Mouse (Mus musculus) intestine, embryonic 16.5 days (tissue): ENCODE data around the gene Tmed1. TPM values are rescaled to one million over a fixed set of nuclear protein-coding genes. Genes with fewer than 3 reads are reported as not detected.
"Not testable (repeated sequence)": the region's sequence is repeated elsewhere in the genome, so short reads cannot be mapped to it uniquely, and the experiment has no call there.

Experiments used
- ATAC-seq: fragments of 200-750 bp; cut with Nextera tagmentation; 2 replicates; pipeline ENCODE4 v1.8.0; 2017; ENCODE audit warnings: moderate TSS enrichment, moderate library complexity
- H3K27ac ChIP-seq: fragments of 300-500 bp; sonication (generic); 2 replicates; pipeline ENCODE4 v1.5.1; 2014; ENCODE audit warnings: mild to moderate bottlenecking, low read length
- H3K27me3 ChIP-seq: fragments of 300-500 bp; sonication (generic); replicated peaks from 2 replicates; pipeline ENCODE4 v1.6.1; 2014; ENCODE audit warnings: low read length, control low read depth, mixed read lengths; ENCODE audit not compliant: control insufficient read depth, insufficient read depth
- H3K36me3 ChIP-seq: fragments of 300-500 bp; sonication (generic); 2 replicates; pipeline ENCODE4 v1.6.1; 2014; ENCODE audit warnings: low read length, control low read depth; ENCODE audit not compliant: control insufficient read depth, insufficient read depth
- H3K4me1 ChIP-seq: fragments of 300-500 bp; sonication (generic); 2 replicates; pipeline ENCODE4 v1.6.1; 2014; ENCODE audit warnings: low read length, control low read depth, mixed read lengths; ENCODE audit not compliant: control insufficient read depth, insufficient read depth
- H3K4me2 ChIP-seq: fragments of 300-500 bp; sonication (generic); 2 replicates; pipeline ENCODE4 v1.6.1; 2014; ENCODE audit warnings: low read depth, low read length, control low read depth
- H3K4me3 ChIP-seq: fragments of 300-500 bp; sonication (generic); 2 replicates; pipeline ENCODE4 v1.5.1; 2014; ENCODE audit warnings: mild to moderate bottlenecking, low read length
- H3K9ac ChIP-seq: fragments of 300-500 bp; sonication (generic); 2 replicates; pipeline ENCODE4 v1.6.1; 2014; ENCODE audit warnings: low read depth, low read length
- H3K9me3 ChIP-seq: fragments of 300-500 bp; sonication (generic); 2 replicates; pipeline ENCODE4 v1.6.1; 2016; ENCODE audit warnings: low read length, control low read depth; ENCODE audit not compliant: control insufficient read depth
- WGBS: fragments of 180-500 bp; shearing (Covaris S2); extraction: QIAGEN DNeasy Blood & Tissue Kit; methylation state at CpG from one replicate; pipeline ENCODE4 v1.1.7; 2014; 5-methylcytosine and 5-hydroxymethylcytosine counted together
- polyA plus RNA-seq: library from polyadenylated mRNA; unstranded; fragments of >200 nt; fragmentation: Nextera tagmentation; extraction: Ambion mirVana; gene quantifications from 2 replicates; pipeline ENCODE4 v1.2.1, GENCODE M21; 2015

Gene Tmed1
- polyA plus RNA-seq, 1 experiment from 2014 or later: 79.7 TPM

DNA sequence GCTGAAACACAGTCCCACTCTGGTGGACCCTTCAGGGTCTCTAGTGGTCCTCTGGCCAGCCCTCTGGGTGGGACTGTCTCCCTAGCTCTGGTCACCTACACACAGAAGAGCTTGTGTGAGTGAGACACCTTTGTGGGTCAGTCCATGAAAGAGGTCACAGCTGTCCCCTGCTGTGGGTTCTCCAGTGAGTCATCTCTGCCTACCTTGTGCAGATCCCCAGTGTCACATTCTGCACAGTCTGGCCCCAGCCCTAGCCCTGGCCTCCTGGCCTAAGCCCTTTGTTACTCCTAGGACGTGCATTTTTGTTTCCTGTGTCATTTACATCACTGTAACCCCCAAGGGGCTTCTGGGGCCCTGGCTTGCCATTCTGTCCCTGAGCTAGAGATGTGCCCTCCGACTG lies 16.1 kb downstream of the Tmed1 start:
- H3K27ac ChIP-seq: no peak overlapping the region
- peaks cover 5% of the 10 kb centered on the region; the same call in 1 of the 2 replicates for H3K36me3 ChIP-seq
- H3K9me3 ChIP-seq: no peaks in the 10 kb centered on the region
- 68% methylated on average over 2 of the region's 2 CpGs for WGBS
- H3K4me1 ChIP-seq: no peaks in the 10 kb centered on the region
- no peak for ATAC-seq
- no peaks in the 10 kb centered on the region for H3K27me3 ChIP-seq
- H3K4me2 ChIP-seq: no peak overlapping the region
- no peak overlapping the region for H3K9ac ChIP-seq
- no peak overlapping the region for H3K4me3 ChIP-seq

DNA sequence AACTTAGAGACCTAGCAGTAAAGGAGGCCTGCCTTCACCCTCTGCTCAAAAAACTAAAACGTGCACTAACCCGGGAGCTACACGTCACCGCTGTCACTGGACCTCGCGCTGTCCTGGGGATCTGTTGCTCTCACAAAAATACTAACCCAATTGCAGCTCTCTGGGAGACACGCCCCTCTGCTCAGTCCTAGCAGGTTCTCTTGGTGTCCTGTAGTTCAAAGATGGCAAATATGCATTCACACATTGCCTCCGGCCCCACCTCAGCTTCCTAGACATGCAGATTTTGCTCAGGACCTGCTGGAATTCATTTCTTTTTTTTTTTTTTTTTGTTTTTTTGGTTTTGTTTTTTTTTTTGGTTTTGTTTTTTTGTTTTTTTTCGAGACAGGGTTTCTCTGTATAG lies 19.4 kb downstream of the Tmed1 start:
- no peak overlapping the region for H3K4me2 ChIP-seq
- H3K9ac ChIP-seq: no peak overlapping the region
- 90% methylated on average over 9 of the region's 9 CpGs for WGBS
- H3K4me3 ChIP-seq: no peak overlapping the region
- no peaks in the 10 kb centered on the region for H3K9me3 ChIP-seq
- no peak for ATAC-seq
- no peaks in the 10 kb centered on the region for H3K27me3 ChIP-seq
- peaks cover 13% of the 10 kb centered on the region; the same call in 1 of the 2 replicates for H3K36me3 ChIP-seq
- no peaks in the 10 kb centered on the region for H3K4me1 ChIP-seq
- H3K27ac ChIP-seq: no peak overlapping the region

DNA sequence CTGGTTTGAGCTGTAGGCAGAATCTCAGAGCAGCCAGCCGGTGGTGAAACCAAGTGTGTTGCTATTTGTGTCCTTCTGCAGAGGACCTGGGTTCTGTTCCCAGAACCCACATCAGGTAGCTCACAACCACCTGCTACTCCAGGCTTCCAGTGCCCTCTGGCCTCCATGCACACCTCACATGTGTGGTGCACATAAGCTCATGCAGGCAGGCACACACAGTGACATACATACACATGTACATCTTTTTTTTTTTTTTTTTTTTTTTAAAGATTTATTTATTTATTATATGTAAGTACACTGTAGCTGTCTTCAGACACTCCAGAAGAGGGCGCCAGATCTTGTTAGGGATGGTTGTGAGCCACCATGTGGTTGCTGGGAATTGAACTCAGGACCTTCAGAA lies 21.8 kb downstream of the Tmed1 start:
- H3K27ac ChIP-seq, H3K4me1 ChIP-seq, H3K4me2 ChIP-seq, H3K27me3 ChIP-seq, H3K9ac ChIP-seq, ATAC-seq, H3K9me3 ChIP-seq, H3K4me3 ChIP-seq: not testable (repeated sequence)
- peaks cover 15% of the 10 kb centered on the region; the same call in 1 of the 2 replicates for H3K36me3 ChIP-seq
- WGBS: 94% methylated on average over 1 of the region's 2 CpGs

- H3K4me1 ChIP-seq: no peaks in the 10 kb centered on the region
- no peak for ATAC-seq
- no peak overlapping the region for H3K9ac ChIP-seq
- no peaks in the 10 kb centered on the region for H3K27me3 ChIP-seq
- 93% methylated on average over 4 of the region's 4 CpGs for WGBS
- no peaks in the 10 kb centered on the region for H3K9me3 ChIP-seq
- peaks cover 13% of the 10 kb centered on the region for H3K36me3 ChIP-seq
- no peak overlapping the region for H3K4me2 ChIP-seq
- no peak overlapping the region for H3K27ac ChIP-seq
- no peak overlapping the region for H3K4me3 ChIP-seq
Observed at GRCm38 (mm10) chr9:21484065-21484464, 26.0 kb downstream of the Tmed1 start.

DNA sequence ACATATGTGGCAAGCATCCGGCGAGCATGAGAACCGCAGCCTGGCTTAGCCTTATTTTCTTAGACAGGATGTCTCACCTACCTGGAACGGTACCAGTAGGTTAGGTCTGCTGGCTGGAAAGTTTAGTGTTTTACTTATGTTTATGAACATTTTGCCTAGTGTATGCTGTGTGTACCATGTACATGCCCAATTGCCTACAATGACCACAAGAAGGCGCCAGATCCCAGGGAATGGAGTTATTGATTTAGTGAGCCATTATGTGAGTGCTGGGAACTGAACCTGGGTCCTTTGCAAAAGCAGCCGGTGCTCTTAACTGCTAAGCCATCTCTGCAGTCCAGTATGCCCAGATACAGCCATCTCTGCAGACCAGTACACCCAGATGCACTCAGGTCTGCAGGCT lies 32.3 kb downstream of the Tmed1 start:
- no peak for ATAC-seq
- Histone ChIP-seq H3K4me3 (no peak overlapping the region), H3K36me3 (peaks cover 29% of the 10 kb centered on the region), H3K9ac (no peak overlapping the region), H3K4me1 (no peaks in the 10 kb centered on the region), H3K27me3 (no peaks in the 10 kb centered on the region), H3K4me2 (no peak overlapping the region), H3K9me3 (no peaks in the 10 kb centered on the region), H3K27ac (no peak overlapping the region)
- 97% methylated on average over 6 of the region's 6 CpGs for WGBS

GRCm38 (mm10) chr9:21472913-21473312 lies 37.1 kb downstream of the Tmed1 start:
- Histone ChIP-seq H3K4me2 (no peak overlapping the region), H3K27ac (no peak overlapping the region), H3K4me1 (no peaks in the 10 kb centered on the region), H3K9me3 (no peaks in the 10 kb centered on the region), H3K36me3 (peaks cover 32% of the 10 kb centered on the region), H3K4me3 (no peak overlapping the region), H3K9ac (no peak overlapping the region), H3K27me3 (no peaks in the 10 kb centered on the region)
- no peak for ATAC-seq
- WGBS: 85% methylated on average over 4 of the region's 4 CpGs

- no peaks in the 10 kb centered on the region for H3K9me3 ChIP-seq
- H3K4me3 ChIP-seq: no peak overlapping the region
- ATAC-seq: peak; percentile 42
- no peaks in the 10 kb centered on the region for H3K4me1 ChIP-seq
- H3K4me2 ChIP-seq: no peak overlapping the region
- no peak overlapping the region for H3K9ac ChIP-seq
- H3K27me3 ChIP-seq: no peaks in the 10 kb centered on the region
- peaks cover 29% of the 10 kb centered on the region for H3K36me3 ChIP-seq
- H3K27ac ChIP-seq: no peak overlapping the region
- 78% methylated on average over 19 of the region's 20 CpGs for WGBS
Observed at GRCm38 (mm10) chr9:21469032-21470024, 40.7 kb downstream of the Tmed1 start.

- not testable (repeated sequence) for H3K9ac ChIP-seq, H3K9me3 ChIP-seq, H3K4me3 ChIP-seq, H3K27me3 ChIP-seq, H3K27ac ChIP-seq, ATAC-seq, H3K4me2 ChIP-seq
- Histone ChIP-seq H3K4me1 (peaks cover 14% of the 10 kb centered on the region), H3K36me3 (peaks cover 13% of the 10 kb centered on the region; the same call in 1 of the 2 replicates)
- 92% methylated on average over 7 of the region's 7 CpGs for WGBS
Observed at GRCm38 (mm10) chr9:21464565-21464928, 45.5 kb downstream of the Tmed1 start.

- Histone ChIP-seq H3K36me3 (peaks cover 13% of the 10 kb centered on the region; the same call in 1 of the 2 replicates), H3K9ac (no peak overlapping the region), H3K27ac (no peak overlapping the region), H3K4me3 (no peak overlapping the region), H3K4me2 (no peak overlapping the region), H3K27me3 (no peaks in the 10 kb centered on the region), H3K9me3 (no peaks in the 10 kb centered on the region), H3K4me1 (peaks cover 14% of the 10 kb centered on the region)
- WGBS: 87% methylated on average over 3 of the region's 3 CpGs
- no peak for ATAC-seq
Observed at GRCm38 (mm10) chr9:21463766-21464564, 46.1 kb downstream of the Tmed1 start.
